Mouse (Mus musculus) neural tube, embryonic 11.5 days (tissue): ENCODE data around the gene Tmem245. TPM values are rescaled to one million over a fixed set of nuclear protein-coding genes. Genes with fewer than 3 reads are reported as not detected.

Source experiments
- ATAC-seq: fragments of 200-750 bp; cut with Nextera tagmentation; 2 replicates; pipeline ENCODE4 v1.8.0; 2017; ENCODE audit warnings: moderate number of reproducible peaks, mild to moderate bottlenecking, moderate TSS enrichment, moderate library complexity; ENCODE audit not compliant: insufficient read depth, low FRiP score, low TSS enrichment
- DNase-seq: peaks from one replicate; pipeline ENCODE4 v3.0.0-alpha.2; 2015; ENCODE audit warnings: low spot score
- H3K27ac ChIP-seq: fragments of 300-500 bp; sonication (generic); 2 replicates; pipeline ENCODE4 v1.5.1; 2014; ENCODE audit warnings: low read depth, mild to moderate bottlenecking, low read length
- H3K27me3 ChIP-seq: fragments of 300-500 bp; sonication (generic); 2 replicates; pipeline ENCODE4 v1.6.1; 2014; ENCODE audit warnings: mild to moderate bottlenecking, low read length, mixed read lengths; ENCODE audit not compliant: control insufficient read depth, insufficient read depth
- H3K36me3 ChIP-seq: fragments of 300-500 bp; sonication (generic); 2 replicates; pipeline ENCODE4 v1.6.1; 2014; ENCODE audit warnings: mild to moderate bottlenecking, low read length, moderate library complexity, mixed read lengths; ENCODE audit not compliant: control insufficient read depth, insufficient read depth
- H3K4me1 ChIP-seq: fragments of 300-500 bp; sonication (generic); 2 replicates; pipeline ENCODE4 v1.6.1; 2014; ENCODE audit warnings: low read length, mixed read lengths; ENCODE audit not compliant: control insufficient read depth, insufficient read depth
- H3K4me2 ChIP-seq: fragments of 300-500 bp; sonication (generic); 2 replicates; pipeline ENCODE4 v1.6.1; 2014; ENCODE audit warnings: low read depth, mild to moderate bottlenecking, moderate library complexity
- H3K4me3 ChIP-seq: fragments of 300-500 bp; sonication (generic); 2 replicates; pipeline ENCODE4 v1.5.1; 2014; ENCODE audit warnings: low read depth, low read length
- H3K9ac ChIP-seq: fragments of 300-500 bp; sonication (generic); 2 replicates; pipeline ENCODE4 v1.6.1; 2014; ENCODE audit warnings: mild to moderate bottlenecking, low read length
- H3K9me3 ChIP-seq: fragments of 300-500 bp; sonication (generic); 2 replicates; pipeline ENCODE4 v1.6.1; 2016; ENCODE audit warnings: low read length; ENCODE audit not compliant: control insufficient read depth
- WGBS: fragments of 180-500 bp; shearing (Covaris S2); extraction: QIAGEN DNeasy Blood & Tissue Kit; methylation state at CpG from one replicate; pipeline ENCODE4 v1.1.7; 2014; 5-methylcytosine and 5-hydroxymethylcytosine counted together
- polyA plus RNA-seq: library from polyadenylated mRNA; unstranded; fragments of >200 nt; fragmentation: Nextera tagmentation; extraction: Ambion mirVana; gene quantifications from 2 replicates; pipeline ENCODE4 v1.2.1, GENCODE M21; 2014

Tmem245 gene
- polyA plus RNA-seq, 1 experiment from 2014 or later: 9.2 TPM

DNA sequence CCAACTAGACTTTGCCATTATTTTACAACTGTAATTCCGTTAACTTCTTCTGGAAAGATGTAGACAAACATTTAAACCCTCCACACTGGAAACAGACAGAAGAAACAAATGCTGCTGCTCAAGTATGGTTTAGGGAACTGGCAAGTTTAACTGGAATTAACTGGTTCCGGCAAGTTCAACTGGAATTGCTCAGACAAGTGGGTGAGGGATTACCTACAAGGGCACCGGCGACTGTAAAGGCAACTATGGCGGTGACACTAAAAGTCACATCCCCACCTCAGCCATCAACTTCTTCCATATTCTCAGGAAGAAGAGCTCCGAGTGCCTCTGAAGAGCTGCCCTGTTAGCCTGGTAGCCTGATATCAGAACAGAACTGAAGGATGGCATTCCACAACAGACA lies 32.9 kb downstream of the Tmem245 start:
- no peak overlapping the region for H3K9ac ChIP-seq
- no peaks in the 10 kb centered on the region for H3K4me1 ChIP-seq
- 94% methylated on average over 6 of the region's 6 CpGs for WGBS
- DNase-seq (no peak), ATAC-seq (no peak)
- H3K9me3 ChIP-seq: no peaks in the 10 kb centered on the region
- peaks cover 2% of the 10 kb centered on the region for H3K36me3 ChIP-seq
- no peak overlapping the region for H3K27ac ChIP-seq
- H3K4me3 ChIP-seq: no peak overlapping the region
- H3K27me3 ChIP-seq: no peaks in the 10 kb centered on the region
- no peak overlapping the region for H3K4me2 ChIP-seq

DNA sequence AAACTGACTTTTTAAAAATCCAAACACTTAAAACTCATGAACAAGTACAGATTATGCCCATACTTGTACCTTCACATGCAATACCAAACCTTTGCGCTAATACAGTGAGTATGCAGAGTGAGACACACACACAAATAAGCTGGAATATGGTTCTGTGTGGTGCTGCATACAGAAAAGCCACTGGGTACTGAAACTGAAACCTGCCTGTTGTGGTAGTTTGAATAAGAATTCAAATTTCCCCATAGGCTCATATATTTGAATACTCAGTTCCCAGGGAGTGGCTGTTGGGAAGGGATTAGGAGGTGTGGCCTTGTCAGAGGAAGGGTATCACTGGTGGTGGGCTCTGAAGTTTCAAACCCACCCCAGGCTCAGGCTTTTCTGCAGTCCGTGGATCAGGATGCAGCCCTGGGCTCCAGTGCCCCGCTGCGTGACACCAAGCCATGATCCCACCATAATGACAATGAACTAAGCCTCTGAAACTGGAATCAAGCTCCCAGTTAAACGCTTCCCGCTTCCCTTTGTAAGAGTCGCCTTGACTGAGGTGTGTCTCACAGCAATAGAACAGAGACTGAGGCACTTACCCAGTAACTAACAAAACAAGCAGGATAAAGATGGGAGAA lies 34.7 kb downstream of the Tmem245 start:
- Histone ChIP-seq H3K27ac (no peak overlapping the region), H3K9me3 (no peaks in the 10 kb centered on the region), H3K4me2 (no peak overlapping the region), H3K36me3 (peaks cover 2% of the 10 kb centered on the region), H3K4me1 (no peaks in the 10 kb centered on the region), H3K9ac (no peak overlapping the region), H3K4me3 (no peak overlapping the region), H3K27me3 (no peaks in the 10 kb centered on the region)
- ATAC-seq (no peak), DNase-seq (no peak)
- 93% methylated on average over 7 of the region's 7 CpGs for WGBS

GRCm38 (mm10) chr4:56909568-56909967 lies 37.7 kb downstream of the Tmem245 start:
- ATAC-seq: no peak
- H3K4me1 ChIP-seq: no peaks in the 10 kb centered on the region
- no peaks in the 10 kb centered on the region for H3K27me3 ChIP-seq
- H3K4me3 ChIP-seq: no peak overlapping the region
- H3K36me3 ChIP-seq: peaks cover 2% of the 10 kb centered on the region
- no peak overlapping the region for H3K4me2 ChIP-seq
- H3K27ac ChIP-seq: no peak overlapping the region
- DNase-seq: no peak
- H3K9me3 ChIP-seq: no peaks in the 10 kb centered on the region
- H3K9ac ChIP-seq: no peak overlapping the region
- WGBS: 64% methylated on average over 3 of the region's 3 CpGs

- Histone ChIP-seq H3K4me1 (no peaks in the 10 kb centered on the region), H3K36me3 (peaks cover 5% of the 10 kb centered on the region), H3K9me3 (no peaks in the 10 kb centered on the region), H3K4me2 (no peak overlapping the region), H3K9ac (no peak overlapping the region), H3K27me3 (no peaks in the 10 kb centered on the region), H3K27ac (no peak overlapping the region), H3K4me3 (no peak overlapping the region)
- DNase-seq: no peak
- ATAC-seq: no peak
- 95% methylated on average over 5 of the region's 5 CpGs for whole genome bisulfite sequencing
Observed at GRCm38 (mm10) chr4:56907671-56908070, 39.6 kb downstream of the Tmem245 start.

DNA sequence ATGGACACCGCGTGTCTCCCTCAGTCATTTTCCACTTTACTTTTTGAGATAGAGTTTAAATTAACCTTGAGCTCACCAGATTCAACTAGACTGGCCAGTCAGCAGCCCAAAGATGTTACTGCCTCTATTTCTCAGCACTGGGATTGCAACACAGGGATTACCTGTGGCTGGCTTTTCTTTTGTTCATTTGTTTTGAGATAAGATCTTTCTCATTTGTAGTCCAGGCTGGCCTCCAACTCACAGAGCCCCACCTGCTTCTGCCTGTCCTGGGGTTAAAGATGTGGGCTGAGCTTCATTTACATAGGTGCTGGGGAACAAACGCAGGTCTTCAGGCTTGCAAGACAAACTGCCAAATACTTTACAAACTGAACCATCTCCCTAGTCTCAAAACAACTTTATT lies 40.3 kb downstream of the Tmem245 start:
- no peak overlapping the region for H3K4me3 ChIP-seq
- H3K4me2 ChIP-seq: no peak overlapping the region
- H3K27ac ChIP-seq: no peak overlapping the region
- ATAC-seq (no peak), DNase-seq (no peak)
- no peak overlapping the region for H3K9ac ChIP-seq
- peaks cover 5% of the 10 kb centered on the region for H3K36me3 ChIP-seq
- peaks cover 1% of the 10 kb centered on the region; the same call in 1 of the 2 replicates for H3K9me3 ChIP-seq
- H3K4me1 ChIP-seq: no peaks in the 10 kb centered on the region
- H3K27me3 ChIP-seq: no peaks in the 10 kb centered on the region
- 90% methylated on average over 3 of the region's 3 CpGs for WGBS

GRCm38 (mm10) chr4:56905507-56905906 lies 41.7 kb downstream of the Tmem245 start:
- H3K4me1 ChIP-seq: no peaks in the 10 kb centered on the region
- no peak overlapping the region for H3K4me2 ChIP-seq
- peaks cover 5% of the 10 kb centered on the region; the same call in 1 of the 2 replicates for H3K9me3 ChIP-seq
- 92% methylated on average over 5 of the region's 5 CpGs for WGBS
- no peak for ATAC-seq
- H3K27ac ChIP-seq: no peak overlapping the region
- H3K4me3 ChIP-seq: no peak overlapping the region
- peaks cover 5% of the 10 kb centered on the region for H3K36me3 ChIP-seq
- H3K27me3 ChIP-seq: no peaks in the 10 kb centered on the region
- no peak overlapping the region for H3K9ac ChIP-seq
- no peak for DNase-seq

- H3K4me2 ChIP-seq: no peak overlapping the region
- DNase-seq (no peak), ATAC-seq (no peak)
- H3K9ac ChIP-seq: no peak overlapping the region
- H3K27ac ChIP-seq: no peak overlapping the region
- H3K36me3 ChIP-seq: peaks cover 10% of the 10 kb centered on the region
- no peaks in the 10 kb centered on the region for H3K27me3 ChIP-seq
- 93% methylated on average over 2 of the region's 2 CpGs for WGBS
- no peaks in the 10 kb centered on the region for H3K4me1 ChIP-seq
- H3K9me3 ChIP-seq: peaks cover 5% of the 10 kb centered on the region; the same call in 1 of the 2 replicates
- H3K4me3 ChIP-seq: no peak overlapping the region
Observed at GRCm38 (mm10) chr4:56901671-56902070, 45.6 kb downstream of the Tmem245 start.

DNA sequence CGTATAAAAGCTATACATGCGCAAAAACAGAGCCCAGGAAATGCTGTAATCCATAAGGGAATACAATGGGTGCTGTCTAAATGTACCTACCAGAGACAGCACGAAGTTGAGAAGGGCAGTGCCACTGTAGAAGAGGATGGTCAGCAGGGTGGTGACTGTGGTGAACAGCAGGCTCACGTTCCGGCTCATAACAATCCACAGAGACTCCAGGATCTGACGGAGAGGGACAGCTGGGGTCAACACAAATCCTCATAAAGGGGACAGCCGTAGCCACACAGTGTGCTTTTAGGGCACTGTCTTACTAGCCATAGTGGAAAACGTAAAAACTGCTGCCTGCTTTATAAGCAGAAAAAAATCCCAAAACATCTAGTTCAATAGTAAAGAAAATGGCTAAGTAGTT lies 48.0 kb downstream of the Tmem245 start:
- Histone ChIP-seq H3K27ac (no peak overlapping the region), H3K9me3 (peaks cover 5% of the 10 kb centered on the region; the same call in 1 of the 2 replicates), H3K4me3 (no peak overlapping the region), H3K36me3 (peaks cover 16% of the 10 kb centered on the region), H3K4me2 (no peak overlapping the region), H3K27me3 (no peaks in the 10 kb centered on the region), H3K9ac (no peak overlapping the region), H3K4me1 (no peaks in the 10 kb centered on the region)
- 75% methylated on average over 8 of the region's 8 CpGs for whole genome bisulfite sequencing
- DNase-seq (no peak), ATAC-seq (no peak)

DNA sequence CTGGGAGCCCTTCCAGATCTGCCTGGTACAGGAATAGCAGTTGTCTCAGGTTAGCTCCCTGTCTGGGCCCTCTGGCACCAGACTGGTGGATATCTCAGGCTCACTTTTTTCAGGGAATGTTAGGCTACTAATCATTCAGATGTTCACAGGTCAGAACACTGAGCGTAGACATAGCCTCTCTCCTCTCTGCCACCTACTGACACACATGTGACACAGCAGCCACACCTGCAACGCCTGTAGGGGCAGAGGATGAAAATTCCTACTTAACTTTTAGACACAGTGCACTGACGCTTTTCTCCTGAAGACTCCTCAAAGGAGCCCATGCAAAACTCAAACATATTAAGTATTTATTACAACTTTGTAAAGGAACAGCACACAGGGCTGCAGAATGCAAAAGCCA lies 49.7 kb downstream of the Tmem245 start:
- Histone ChIP-seq H3K4me2 (no peak overlapping the region), H3K9me3 (peaks cover 5% of the 10 kb centered on the region; the same call in 1 of the 2 replicates), H3K36me3 (peaks cover 15% of the 10 kb centered on the region), H3K4me3 (no peak overlapping the region), H3K27me3 (no peaks in the 10 kb centered on the region), H3K4me1 (no peaks in the 10 kb centered on the region), H3K27ac (no peak overlapping the region), H3K9ac (no peak overlapping the region)
- 87% methylated on average over 3 of the region's 3 CpGs for WGBS
- ATAC-seq (no peak), DNase-seq (no peak)
